Mouse (Mus musculus) liver, postnatal 0 days (tissue): ENCODE measurements at regions not wholly inside any gene's neighbourhood (a gene's known extent, or its start where the extent isn't known, plus 50 kb on each side); places are given as distances from the start of the nearest gene placed in this dataset.

ENCODE experiments used
- CTCF ChIP-seq: sonication (generic); IDR thresholded peaks from 2 replicates; pipeline ENCODE4 v1.5.1; 2016; ENCODE audit warnings: antibody characterized with exemption, low read depth
- EP300 ChIP-seq: IDR thresholded peaks from 2 replicates; pipeline ENCODE4 v1.6.1; 2016; ENCODE audit warnings: antibody characterized with exemption, low read depth, mild to moderate bottlenecking

DNA sequence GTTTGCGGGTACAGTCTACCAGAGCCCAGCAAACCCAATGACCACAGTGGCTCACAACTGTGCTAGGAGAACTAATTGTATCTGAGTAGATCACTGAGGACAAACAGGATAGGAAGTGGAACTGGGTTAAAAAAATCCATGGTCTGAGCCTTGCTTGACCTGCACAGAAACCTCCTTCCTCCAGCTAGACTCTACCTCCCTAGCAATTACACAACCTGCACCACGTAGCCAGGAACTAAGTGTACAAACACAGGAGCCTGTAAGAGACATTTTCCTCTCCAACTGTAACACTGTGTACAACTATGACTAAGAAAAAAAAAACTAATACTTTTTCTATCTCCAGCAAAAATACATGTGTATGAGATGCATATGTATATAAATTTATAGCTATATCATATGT is 121.8 kb upstream of the Apob start:
- TF ChIP-seq EP300 (no peak), CTCF (no peak)
